9 mouse cellular contexts compared by ENCODE assay signal in the genomic region with DNA sequence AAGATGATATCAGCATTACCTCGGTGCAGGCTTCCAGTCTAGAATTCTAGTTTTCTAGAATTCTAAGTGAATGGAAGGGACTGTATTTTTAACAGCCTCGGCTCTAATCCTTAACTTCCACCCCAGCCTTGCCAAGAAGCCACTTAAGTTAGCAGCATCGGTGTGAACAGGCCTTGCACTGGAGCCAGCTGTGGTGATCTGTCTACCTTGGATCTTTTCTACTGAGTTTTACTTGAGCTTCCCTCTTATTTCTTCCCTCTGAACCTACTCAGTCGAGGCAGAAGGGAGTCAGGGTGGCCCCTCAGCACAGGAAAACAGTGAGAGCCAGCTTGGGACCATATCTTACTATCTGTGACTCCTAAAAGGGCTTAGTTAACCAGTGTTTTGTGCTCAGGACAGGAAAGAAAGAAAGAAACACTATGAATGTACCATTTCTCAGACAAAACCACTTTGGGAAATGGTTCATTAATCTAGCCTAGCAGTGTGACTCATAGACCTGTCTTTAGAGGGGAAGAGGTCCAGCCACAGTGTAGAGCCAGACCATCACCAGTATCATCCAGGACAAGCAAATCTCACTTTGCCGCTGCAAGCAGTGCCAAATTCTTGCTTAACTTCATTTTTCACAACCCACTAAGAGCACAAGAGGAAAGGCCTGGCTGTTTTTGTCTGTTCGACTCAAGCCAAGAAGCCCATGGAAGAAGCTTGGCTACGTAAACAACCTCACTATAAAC.
DNase-seq lines count a peak whose midpoint lies in the region; ATAC-seq and TF ChIP-seq lines count a peak whose summit lies in the region.
"Had no signal": no experiment of that assay in that cellular context is flagged by ENCODE, and none has a peak within 500 bp of the region (broad histone marks: within the 10 kb centered on the region; RNA-seq: fewer than 3 reads in every experiment).

No protein-coding gene starts in this region.

- H3K9ac ChIP-seq in kidney, embryonic 14.5 days (ENCODE audit: low read depth, low read length): no peak overlapping the region
- H3K9ac ChIP-seq in heart, embryonic 13.5 days: no peak overlapping the region
- H3K9ac ChIP-seq in hindbrain, embryonic 16.5 days (ENCODE audit: low read depth, low read length): no peak overlapping the region
- H3K9ac ChIP-seq: embryonic facial prominence, embryonic 15.5 days; liver, embryonic 14.5 days had no signal

- CTCF ChIA-PET in Patski (lab: Charles Lee): interaction anchor here (1.2 to 2.5 kb wide), 5 partner anchors 9 to 64 kb away, joined by 3 to 14 read pairs (median 10); a partner anchor contains a TSS

- no peak for TF ChIP-seq CTCF in Patski (IDR thresholded peaks at IDR 0.05)

- no peak overlapping the region for H3K4me2 ChIP-seq in kidney, embryonic 14.5 days (replicated peaks; ENCODE audit: low read depth, low read length)
- no peak overlapping the region for H3K4me2 ChIP-seq in heart, embryonic 13.5 days
- H3K4me2 ChIP-seq in myocyte (ENCODE audit: low read depth): peak overlapping the region; percentile 83
- H3K4me2 ChIP-seq in hindbrain, embryonic 16.5 days (ENCODE audit: low read length): no peak overlapping the region
- H3K4me2 ChIP-seq: embryonic facial prominence, embryonic 15.5 days had no signal

- TF ChIP-seq POLR2A in myocyte (IDR thresholded peaks at IDR 0.05; ENCODE audit: insufficient read length, low read depth): no peak

- WGBS in kidney, embryonic 14.5 days: 87% methylated on average over 7 of the region's 7 CpGs
- 68% methylated on average over 7 of the region's 7 CpGs for WGBS in heart, embryonic 13.5 days
- WGBS in hindbrain, embryonic 16.5 days: 90% methylated on average over 7 of the region's 7 CpGs

- H3K9me3 ChIP-seq in kidney, embryonic 14.5 days (ENCODE audit: control insufficient read depth, low read length): no peaks in the 10 kb centered on the region
- H3K9me3 ChIP-seq in heart, embryonic 13.5 days: no peaks in the 10 kb centered on the region
- H3K9me3 ChIP-seq in hindbrain, embryonic 16.5 days (ENCODE audit: control insufficient read depth, low read length): no peaks in the 10 kb centered on the region
- H3K9me3 ChIP-seq: embryonic facial prominence, embryonic 15.5 days had no signal

- no peak overlapping the region for H3ac ChIP-seq in myocyte (ENCODE audit: control insufficient read depth, insufficient read length)

- H3K27me3 ChIP-seq in kidney, embryonic 14.5 days (ENCODE audit: control insufficient read depth, insufficient read depth, low read length): no peaks in the 10 kb centered on the region
- H3K27me3 ChIP-seq in Patski: no peaks in the 10 kb centered on the region
- no peaks in the 10 kb centered on the region for H3K27me3 ChIP-seq in heart, embryonic 13.5 days (replicated peaks)
- H3K27me3 ChIP-seq in myocyte (ENCODE audit: control insufficient read depth, insufficient read depth, insufficient read length): no peaks in the 10 kb centered on the region
- H3K27me3 ChIP-seq in hindbrain, embryonic 16.5 days (replicated peaks; ENCODE audit: control insufficient read depth, insufficient read depth, low read length): no peaks in the 10 kb centered on the region
- H3K27me3 ChIP-seq: embryonic facial prominence, embryonic 15.5 days had no signal

- H3K4me3 ChIP-seq in kidney, embryonic 14.5 days (ENCODE audit: low read length): no peak overlapping the region
- H3K4me3 ChIP-seq in heart, embryonic 13.5 days: no peak overlapping the region
- no peak overlapping the region for H3K4me3 ChIP-seq in myocyte
- no peak overlapping the region for H3K4me3 ChIP-seq in hindbrain, embryonic 16.5 days (ENCODE audit: low read length)
- H3K4me3 ChIP-seq: embryonic facial prominence, embryonic 15.5 days had no signal

- peak; percentile 30 for DNase-seq in kidney, adult 9 months
- DNase-seq in Patski (ENCODE audit: low read depth, low spot score): peak; percentile 95
- DNase-seq in thymus, postnatal 4 days: no peak

- ATAC-seq in kidney, embryonic 14.5 days (ENCODE audit: low FRiP score, low TSS enrichment): no peak
- ATAC-seq in Patski: peak; percentile 96
- no peak for ATAC-seq in heart, embryonic 13.5 days (ENCODE audit: extremely low read depth, insufficient number of reproducible peaks, low FRiP score, low TSS enrichment)
- no peak for ATAC-seq in hindbrain, embryonic 16.5 days

- peaks cover 87% of the 10 kb centered on the region for H3K79me2 ChIP-seq in myocyte (ENCODE audit: control insufficient read depth, insufficient read depth)

- H3K36me3 ChIP-seq in kidney, embryonic 14.5 days (ENCODE audit: control insufficient read depth, insufficient read depth, low read length): no peaks in the 10 kb centered on the region
- no peaks in the 10 kb centered on the region for H3K36me3 ChIP-seq in heart, embryonic 13.5 days
- H3K36me3 ChIP-seq in myocyte (ENCODE audit: control insufficient read depth, insufficient read depth): no peaks in the 10 kb centered on the region
- H3K36me3 ChIP-seq in hindbrain, embryonic 16.5 days (ENCODE audit: control insufficient read depth, insufficient read depth, low read length): no peaks in the 10 kb centered on the region
- H3K36me3 ChIP-seq: embryonic facial prominence, embryonic 15.5 days had no signal

- H3K4me1 ChIP-seq in kidney, embryonic 14.5 days (ENCODE audit: control insufficient read depth, insufficient read depth, low read length): peaks cover 9% of the 10 kb centered on the region
- peaks cover 35% of the 10 kb centered on the region for H3K4me1 ChIP-seq in heart, embryonic 13.5 days
- H3K4me1 ChIP-seq in hindbrain, embryonic 16.5 days (ENCODE audit: control insufficient read depth, insufficient read depth, low read depth, low read length): peaks cover 4% of the 10 kb centered on the region; the same call in 1 of the 2 replicates

- POLR2A ChIA-PET in Patski (lab: Charles Lee): interaction anchor here (1.0 to 1.5 kb wide), 2 partner anchors 44 to 65 kb away, joined by 4 to 5 read pairs; a partner anchor contains a TSS

- no peak overlapping the region for H3K27ac ChIP-seq in kidney, embryonic 14.5 days (ENCODE audit: low read depth, low read length)
- peak overlapping the region; percentile 58 for H3K27ac ChIP-seq in heart, embryonic 13.5 days (replicated peaks)
- no peak overlapping the region for H3K27ac ChIP-seq in hindbrain, embryonic 16.5 days (ENCODE audit: low read depth, low read length)
- H3K27ac ChIP-seq: embryonic facial prominence, embryonic 15.5 days; liver, embryonic 14.5 days had no signal

- in situ Hi-C loops in Patski (cut with MboI; ENCODE audit: low pct_unique_long_range_greater_than_20kb): loop anchor here (5.0 kb wide), 2 partner anchors 42 to 67 kb away; a partner anchor contains a TSS

TF ChIP-seq in myocyte, 11 proteins besides CTCF, POLR2A, EP300 and RAD21:
- no peak for TF ChIP-seq MAX (IDR thresholded peaks at IDR 0.05; ENCODE audit: low read depth)
- no peak for TF ChIP-seq POLR2AphosphoS2 (IDR thresholded peaks at IDR 0.05; ENCODE audit: insufficient read length, low read depth)
- TF ChIP-seq MYOD1 (IDR thresholded peaks at IDR 0.05; ENCODE audit: control insufficient read depth in 1 of 3, insufficient read length in 2 of 3, low read depth in 2 of 3): peak in 1 of 3 experiments; percentile 18
- no peak for TF ChIP-seq REST (IDR thresholded peaks at IDR 0.05; ENCODE audit: insufficient read depth, insufficient read length)
- no peak for TF ChIP-seq TCF12 (IDR thresholded peaks at IDR 0.05; ENCODE audit: insufficient read depth, poor library complexity, severe bottlenecking)
